Mouse (Mus musculus): ENCODE results near the gene Lima1.
A peak's percentile ranks its signal among the peaks of the same experiment; 100 is the strongest.

DNA sequence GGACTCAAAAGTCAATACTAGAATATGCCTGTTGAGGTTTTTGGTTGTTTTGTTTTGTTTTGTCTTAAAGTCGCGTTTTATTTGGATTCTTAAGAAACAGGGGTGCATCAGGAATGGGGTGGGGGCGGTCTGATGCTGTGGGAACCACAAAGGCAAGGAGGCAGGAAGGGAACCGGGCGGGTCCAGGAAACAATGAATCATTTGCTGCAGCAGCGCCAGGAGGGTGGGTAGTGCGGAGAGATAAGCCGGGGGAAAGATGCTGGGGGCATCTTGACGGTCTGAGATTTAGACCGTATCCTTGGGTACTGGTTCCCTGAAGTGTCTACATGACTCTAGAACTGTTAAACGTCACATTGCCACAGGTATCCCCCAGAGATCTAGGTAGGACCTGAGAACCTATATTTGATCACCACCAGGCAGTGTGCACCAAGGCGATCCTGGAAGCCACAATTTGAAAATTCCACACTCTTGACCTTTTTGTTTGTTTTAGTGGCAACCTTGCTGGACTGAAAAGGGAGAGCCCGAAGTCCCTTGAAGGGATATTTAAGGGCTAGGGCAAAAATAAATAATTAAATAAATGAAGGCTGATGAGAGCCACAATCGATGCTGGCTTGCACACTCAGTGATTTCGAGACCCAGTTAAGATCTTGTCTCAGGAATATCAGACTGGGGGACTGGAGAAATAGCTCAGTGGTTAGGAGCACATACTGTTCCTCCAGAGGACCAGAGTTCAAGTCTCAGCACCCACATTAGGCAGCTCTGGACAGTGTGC lies 8.6 kb downstream of the Lima1 start:
- TF ChIP-seq CTCF (IDR thresholded peaks at IDR 0.05), result no peak
- TF ChIP-seq EP300 (IDR thresholded peaks at IDR 0.05), result peak; percentile 82
